Mouse (Mus musculus) limb, embryonic 12.5 days (tissue): ENCODE results near the gene Six1. TPM values are rescaled to one million over a fixed set of nuclear protein-coding genes. Genes with fewer than 3 reads are reported as not detected.

Experiments used
- polyA plus RNA-seq: library from polyadenylated mRNA; unstranded; fragments of >200 nt; fragmentation: Nextera tagmentation; extraction: Ambion mirVana; gene quantifications from 2 replicates; pipeline ENCODE4 v1.2.1, GENCODE M21; 2016

The Six1 gene
- polyA plus RNA-seq, 1 experiment from 2014 or later: 72.1 TPM

Other genes with a start within 250 kb of the Six1 start
- not detected in 2 replicates for gene Six6, start 114.0 kb downstream of the Six1 start, polyA plus RNA-seq
- 5.8 and 6.3 TPM in 2 replicates for gene 4930447C04Rik, start 113.1 kb downstream of the Six1 start, polyA plus RNA-seq
- 15.6 and 18.7 TPM in 2 replicates for gene Six4, start 59.6 kb upstream of the Six1 start, polyA plus RNA-seq
- gene Mnat1, start 69.8 kb upstream of the Six1 start, polyA plus RNA-seq: 40.7 and 43.7 TPM in 2 replicates
- gene Trmt5, start 232.8 kb upstream of the Six1 start, polyA plus RNA-seq: 21.7 and 23.7 TPM in 2 replicates
- gene Slc38a6, start 232.9 kb upstream of the Six1 start, polyA plus RNA-seq: 10.1 and 15.3 TPM in 2 replicates